Mouse (Mus musculus): Measurements from ENCODE around the gene Adgrl1. TPM values are rescaled to one million over a fixed set of nuclear protein-coding genes. Genes with fewer than 3 reads are reported as not detected.

Gene Adgrl1
- polyA plus RNA-seq, 1 experiment from 2014 or later = 18.3 TPM

GRCm38 (mm10) chr8:83942446-83942845 is 42.5 kb downstream of the Adgrl1 start:
- Histone ChIP-seq H3K9ac (replicated peaks; ENCODE audit: low read length) (no peak overlapping the region), H3K27ac (replicated peaks; ENCODE audit: low read depth, low read length) (no peak overlapping the region), H3K4me2 (ENCODE audit: low read depth, low read length) (no peak overlapping the region), H3K27me3 (ENCODE audit: control insufficient read depth, insufficient read depth, low read length) (no peaks in the 10 kb centered on the region), H3K4me3 (ENCODE audit: low read depth, low read length) (no peak overlapping the region), H3K4me1 (ENCODE audit: control insufficient read depth, insufficient read depth, low read length) (no peaks in the 10 kb centered on the region), H3K9me3 (replicated peaks; ENCODE audit: control insufficient read depth, low read length) (no peaks in the 10 kb centered on the region), H3K36me3 (replicated peaks; ENCODE audit: control insufficient read depth, insufficient read depth, low read depth, low read length) (peaks cover 5% of the 10 kb centered on the region)
- DNase-seq (ENCODE audit: low spot score) (no peak), ATAC-seq (replicated peaks; ENCODE audit: insufficient number of reproducible peaks, low FRiP score, low TSS enrichment, low read depth) (no peak)
- 95% methylated on average over 1 of the region's 1 CpGs for WGBS

DNA sequence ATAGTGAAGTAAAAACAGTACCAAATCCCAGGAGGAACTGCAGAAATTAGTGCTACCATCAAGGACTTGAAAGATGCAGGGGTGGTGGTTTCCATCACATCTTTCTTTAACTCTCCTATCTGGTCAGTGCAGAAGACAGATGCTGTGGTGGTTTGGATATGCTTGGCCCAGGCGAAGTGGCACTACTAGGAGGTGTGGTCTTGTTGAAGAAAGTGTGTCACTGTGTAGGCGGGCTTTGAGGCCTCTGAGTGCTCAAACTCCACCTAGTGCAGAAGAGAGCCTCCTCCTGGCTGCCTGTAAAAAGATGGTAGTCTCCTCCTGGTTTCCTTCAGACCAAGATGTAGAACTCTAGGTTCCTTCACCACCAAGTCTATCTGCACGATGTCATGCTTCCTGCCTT is 45.6 kb downstream of the Adgrl1 start:
- Histone ChIP-seq H3K9me3 (replicated peaks; ENCODE audit: control insufficient read depth, low read length) (no peaks in the 10 kb centered on the region), H3K4me1 (ENCODE audit: control insufficient read depth, insufficient read depth, low read length) (no peaks in the 10 kb centered on the region), H3K4me3 (ENCODE audit: low read depth, low read length) (no peak overlapping the region), H3K36me3 (replicated peaks; ENCODE audit: control insufficient read depth, insufficient read depth, low read depth, low read length) (no peaks in the 10 kb centered on the region), H3K9ac (replicated peaks; ENCODE audit: low read length) (no peak overlapping the region), H3K27me3 (ENCODE audit: control insufficient read depth, insufficient read depth, low read length) (no peaks in the 10 kb centered on the region), H3K27ac (replicated peaks; ENCODE audit: low read depth, low read length) (no peak overlapping the region), H3K4me2 (ENCODE audit: low read depth, low read length) (no peak overlapping the region)
- 72% methylated on average over 3 of the region's 3 CpGs for WGBS
- DNase-seq (ENCODE audit: low spot score) (no peak), ATAC-seq (replicated peaks; ENCODE audit: insufficient number of reproducible peaks, low FRiP score, low TSS enrichment, low read depth) (no peak)

- ATAC-seq (replicated peaks; ENCODE audit: insufficient number of reproducible peaks, low FRiP score, low TSS enrichment, low read depth) = no peak
- Histone ChIP-seq H3K27me3 (ENCODE audit: control insufficient read depth, insufficient read depth, low read length) (no peaks in the 10 kb centered on the region), H3K9ac (replicated peaks; ENCODE audit: low read length) (peak overlapping the region; percentile 37; the same call in 1 of the 2 replicates), H3K27ac (replicated peaks; ENCODE audit: low read depth, low read length) (no peak overlapping the region), H3K4me1 (ENCODE audit: control insufficient read depth, insufficient read depth, low read length) (no peaks in the 10 kb centered on the region; the same call in 1 of the 2 replicates), H3K9me3 (replicated peaks; ENCODE audit: control insufficient read depth, low read length) (no peaks in the 10 kb centered on the region), H3K4me2 (ENCODE audit: low read depth, low read length) (peak overlapping the region; percentile 48), H3K4me3 (ENCODE audit: low read depth, low read length) (peak overlapping the region; percentile 46), H3K36me3 (replicated peaks; ENCODE audit: control insufficient read depth, insufficient read depth, low read depth, low read length) (no peaks in the 10 kb centered on the region)
- 2% methylated on average over 14 of the region's 14 CpGs for WGBS
- no peak for DNase-seq (ENCODE audit: low spot score)
Observed at GRCm38 (mm10) chr8:83954749-83955105, 54.8 kb downstream of the Adgrl1 start.

- H3K9me3 ChIP-seq (replicated peaks; ENCODE audit: control insufficient read depth, low read length) = no peaks in the 10 kb centered on the region
- no peak within 1 kb of the TSS for H3K27ac ChIP-seq (replicated peaks; ENCODE audit: low read depth, low read length)
- H3K36me3 ChIP-seq (replicated peaks; ENCODE audit: control insufficient read depth, insufficient read depth, low read depth, low read length) = no peaks in the 10 kb centered on the region
- H3K27me3 ChIP-seq (ENCODE audit: control insufficient read depth, insufficient read depth, low read length) = no peaks in the 10 kb centered on the region
- ATAC-seq (replicated peaks; ENCODE audit: insufficient number of reproducible peaks, low FRiP score, low TSS enrichment, low read depth) = peak; percentile 100
- H3K4me2 ChIP-seq (ENCODE audit: low read depth, low read length) = peak within 1 kb of the TSS; percentile 71
- peak within 1 kb of the TSS; percentile 56 for H3K9ac ChIP-seq (replicated peaks; ENCODE audit: low read length)
- H3K4me1 ChIP-seq (ENCODE audit: control insufficient read depth, insufficient read depth, low read length) = no peaks in the 10 kb centered on the region; the same call in 1 of the 2 replicates
- peak within 1 kb of the TSS; percentile 46 for H3K4me3 ChIP-seq (ENCODE audit: low read depth, low read length)
- DNase-seq (ENCODE audit: low spot score) = peak; percentile 100
- under 1% methylated on average over 75 of the region's 75 CpGs for WGBS
Observed at GRCm38 (mm10) chr8:83955106-83955957, 55.4 kb downstream of the Adgrl1 start, which contains the start of the genes Gm10644 and Asf1b. Gene Gm10644 (minus strand): TSS chr8:83955205. Gene Asf1b (plus strand): TSS chr8:83955507.

DNA sequence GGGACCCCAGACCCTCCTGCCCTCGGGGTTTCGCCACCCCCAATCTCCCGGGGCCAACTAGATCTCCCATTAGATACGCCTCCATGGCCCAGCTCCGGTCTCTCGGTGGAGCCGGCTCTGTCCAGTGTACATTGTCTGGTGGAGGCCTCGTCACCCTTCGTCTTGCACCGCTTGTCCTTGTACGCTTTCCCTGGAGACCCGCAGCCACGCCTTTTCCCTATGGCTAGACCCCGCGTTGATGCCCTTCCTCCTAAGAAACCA is 56.0 kb downstream of the Adgrl1 start:
- ATAC-seq (replicated peaks; ENCODE audit: insufficient number of reproducible peaks, low FRiP score, low TSS enrichment, low read depth) = no peak
- Histone ChIP-seq H3K4me2 (ENCODE audit: low read depth, low read length) (peak overlapping the region; percentile 71), H3K9me3 (replicated peaks; ENCODE audit: control insufficient read depth, low read length) (no peaks in the 10 kb centered on the region), H3K36me3 (replicated peaks; ENCODE audit: control insufficient read depth, insufficient read depth, low read depth, low read length) (no peaks in the 10 kb centered on the region), H3K4me3 (ENCODE audit: low read depth, low read length) (peak overlapping the region; percentile 46), H3K4me1 (ENCODE audit: control insufficient read depth, insufficient read depth, low read length) (no peaks in the 10 kb centered on the region; the same call in 1 of the 2 replicates), H3K27ac (replicated peaks; ENCODE audit: low read depth, low read length) (no peak overlapping the region), H3K27me3 (ENCODE audit: control insufficient read depth, insufficient read depth, low read length) (no peaks in the 10 kb centered on the region), H3K9ac (replicated peaks; ENCODE audit: low read length) (peak overlapping the region; percentile 56)
- DNase-seq (ENCODE audit: low spot score) = no peak
- WGBS = 2% methylated on average over 15 of the region's 15 CpGs

- WGBS = 41% methylated on average over 1 of the region's 1 CpGs
Observed at GRCm38 (mm10) chr8:83956789-83957188, 56.9 kb downstream of the Adgrl1 start.

DNA sequence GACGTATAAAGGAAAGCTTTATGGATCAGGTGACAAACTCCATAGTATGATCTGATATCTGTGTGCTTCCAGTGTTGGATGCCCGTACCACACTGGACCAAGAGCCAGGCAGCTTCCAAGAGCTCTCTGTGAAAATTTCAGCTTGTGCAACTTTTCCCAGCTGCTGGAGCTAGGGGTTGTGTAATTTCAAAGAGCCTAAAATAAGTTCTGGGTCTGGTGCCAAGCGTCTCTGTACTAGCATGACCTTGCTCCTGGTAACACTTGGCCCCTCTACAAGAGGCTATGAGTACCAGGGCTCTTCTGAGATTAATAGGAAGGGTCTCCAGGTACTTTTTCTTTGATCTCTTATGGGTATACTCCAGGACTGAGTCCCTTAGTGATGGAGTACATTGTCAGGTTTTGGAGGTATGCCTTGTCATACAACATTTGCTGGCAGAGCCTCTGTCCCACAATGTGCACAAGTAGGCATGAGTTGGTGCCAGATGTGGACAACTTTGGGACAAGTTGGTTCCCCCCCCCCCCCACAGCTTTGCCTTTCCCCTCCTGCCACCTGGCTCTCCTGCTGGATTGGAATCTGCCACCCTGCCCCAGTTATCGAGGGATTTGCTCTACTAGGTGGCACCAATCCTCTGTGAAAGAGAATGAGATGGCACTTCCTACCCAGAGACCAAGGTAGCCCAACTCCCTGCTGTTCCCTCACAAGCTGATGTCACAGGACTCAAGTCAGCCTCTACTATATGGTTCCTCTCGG is 64.3 kb downstream of the Adgrl1 start:
- H3K27ac ChIP-seq (replicated peaks; ENCODE audit: low read depth, low read length) = no peak overlapping the region
- H3K9ac ChIP-seq (replicated peaks; ENCODE audit: low read length) = no peak overlapping the region
- no peak for DNase-seq (ENCODE audit: low spot score)
- no peaks in the 10 kb centered on the region for H3K4me1 ChIP-seq (ENCODE audit: control insufficient read depth, insufficient read depth, low read length)
- no peak overlapping the region for H3K4me2 ChIP-seq (ENCODE audit: low read depth, low read length)
- no peaks in the 10 kb centered on the region for H3K27me3 ChIP-seq (ENCODE audit: control insufficient read depth, insufficient read depth, low read length)
- no peak for ATAC-seq (replicated peaks; ENCODE audit: insufficient number of reproducible peaks, low FRiP score, low TSS enrichment, low read depth)
- no peak overlapping the region for H3K4me3 ChIP-seq (ENCODE audit: low read depth, low read length)
- H3K9me3 ChIP-seq (replicated peaks; ENCODE audit: control insufficient read depth, low read length) = no peaks in the 10 kb centered on the region
- H3K36me3 ChIP-seq (replicated peaks; ENCODE audit: control insufficient read depth, insufficient read depth, low read depth, low read length) = no peaks in the 10 kb centered on the region
- WGBS = 84% methylated on average over 5 of the region's 5 CpGs

More at GRCm38 (mm10) chr8:83956789-83957188, 56.9 kb downstream of the Adgrl1 start:
- Histone ChIP-seq H3K4me1 (ENCODE audit: control insufficient read depth, insufficient read depth, low read length) (no peaks in the 10 kb centered on the region; the same call in 1 of the 2 replicates), H3K9me3 (replicated peaks; ENCODE audit: control insufficient read depth, low read length) (no peaks in the 10 kb centered on the region), H3K36me3 (replicated peaks; ENCODE audit: control insufficient read depth, insufficient read depth, low read depth, low read length) (no peaks in the 10 kb centered on the region), H3K4me2 (ENCODE audit: low read depth, low read length) (no peak overlapping the region; the same call in 1 of the 2 replicates), H3K9ac (replicated peaks; ENCODE audit: low read length) (peak overlapping the region; percentile 56; the same call in 1 of the 2 replicates), H3K4me3 (ENCODE audit: low read depth, low read length) (peak overlapping the region; percentile 46; the same call in 1 of the 2 replicates), H3K27me3 (ENCODE audit: control insufficient read depth, insufficient read depth, low read length) (no peaks in the 10 kb centered on the region), H3K27ac (replicated peaks; ENCODE audit: low read depth, low read length) (no peak overlapping the region)
- ATAC-seq (replicated peaks; ENCODE audit: insufficient number of reproducible peaks, low FRiP score, low TSS enrichment, low read depth) = no peak
- DNase-seq (ENCODE audit: low spot score) = peak; percentile 22

DNA sequence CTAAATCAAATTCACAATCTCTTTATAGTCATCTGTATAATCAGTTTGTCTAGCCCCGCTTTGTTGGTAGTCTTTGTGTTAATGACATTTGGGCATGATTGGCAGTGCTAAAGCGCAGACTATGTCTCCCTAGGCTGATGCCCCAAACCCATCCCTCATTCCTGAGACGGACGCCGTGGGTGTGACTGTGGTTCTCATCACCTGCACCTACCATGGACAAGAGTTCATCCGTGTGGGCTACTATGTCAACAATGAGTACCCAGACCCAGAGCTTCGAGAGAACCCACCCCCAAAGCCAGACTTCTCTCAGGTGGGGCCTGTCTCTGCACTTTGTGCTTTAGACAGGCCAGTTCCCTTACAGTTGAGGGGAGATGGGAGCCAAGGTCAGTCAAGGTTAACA is 67.8 kb downstream of the Adgrl1 start:
- DNase-seq (ENCODE audit: low spot score) = no peak
- H3K4me1 ChIP-seq (ENCODE audit: control insufficient read depth, insufficient read depth, low read length) = no peaks in the 10 kb centered on the region
- no peak overlapping the region for H3K4me3 ChIP-seq (ENCODE audit: low read depth, low read length)
- no peak for ATAC-seq (replicated peaks; ENCODE audit: insufficient number of reproducible peaks, low FRiP score, low TSS enrichment, low read depth)
- H3K27ac ChIP-seq (replicated peaks; ENCODE audit: low read depth, low read length) = no peak overlapping the region
- WGBS = 89% methylated on average over 7 of the region's 7 CpGs
- no peak overlapping the region for H3K9ac ChIP-seq (replicated peaks; ENCODE audit: low read length)
- H3K36me3 ChIP-seq (replicated peaks; ENCODE audit: control insufficient read depth, insufficient read depth, low read depth, low read length) = peaks cover 3% of the 10 kb centered on the region; the same call in 1 of the 2 replicates
- H3K4me2 ChIP-seq (ENCODE audit: low read depth, low read length) = no peak overlapping the region
- H3K9me3 ChIP-seq (replicated peaks; ENCODE audit: control insufficient read depth, low read length) = no peaks in the 10 kb centered on the region
- H3K27me3 ChIP-seq (ENCODE audit: control insufficient read depth, insufficient read depth, low read length) = no peaks in the 10 kb centered on the region
